Mouse (Mus musculus) heart, embryonic 13.5 days (tissue): ENCODE data around the gene Arhgef7. TPM values are rescaled to one million over a fixed set of nuclear protein-coding genes. Genes with fewer than 3 reads are reported as not detected.
A peak's percentile ranks its signal among the peaks of the same experiment; 100 is the strongest.

Source experiments
- ATAC-seq: fragments of 200-750 bp; cut with Nextera tagmentation; 2 replicates; pipeline ENCODE4 v1.8.0; 2017; ENCODE audit warnings: moderate TSS enrichment; ENCODE audit not compliant: insufficient number of reproducible peaks, low FRiP score, low TSS enrichment; ENCODE audit errors: extremely low read depth
- H3K27ac ChIP-seq: fragments of 300-500 bp; sonication (generic); replicated peaks from 2 replicates; pipeline ENCODE4 v1.5.1; 2015; ENCODE audit warnings: moderate library complexity, mild to moderate bottlenecking, inconsistent platforms
- H3K27me3 ChIP-seq: fragments of 300-500 bp; sonication (generic); replicated peaks from 2 replicates; pipeline ENCODE4 v1.6.1; 2015; ENCODE audit warnings: mild to moderate bottlenecking, inconsistent platforms
- H3K36me3 ChIP-seq: fragments of 300-500 bp; sonication (generic); 2 replicates; pipeline ENCODE4 v1.6.1; 2015; ENCODE audit warnings: mild to moderate bottlenecking, inconsistent platforms
- H3K4me1 ChIP-seq: fragments of 300-500 bp; sonication (generic); 2 replicates; pipeline ENCODE4 v1.6.1; 2015; ENCODE audit warnings: inconsistent platforms
- H3K4me2 ChIP-seq: fragments of 300-500 bp; sonication (generic); 2 replicates; pipeline ENCODE4 v1.6.1; 2015; ENCODE audit warnings: inconsistent platforms, mild to moderate bottlenecking, moderate library complexity
- H3K4me3 ChIP-seq: fragments of 300-500 bp; sonication (generic); 2 replicates; pipeline ENCODE4 v1.5.1; 2015; ENCODE audit warnings: moderate library complexity, mild to moderate bottlenecking, inconsistent platforms
- H3K9ac ChIP-seq: fragments of 300-500 bp; sonication (generic); 2 replicates; pipeline ENCODE4 v1.6.1; 2015; ENCODE audit warnings: inconsistent platforms, mild to moderate bottlenecking, moderate library complexity
- H3K9me3 ChIP-seq: fragments of 300-500 bp; sonication (generic); 2 replicates; pipeline ENCODE4 v1.6.1; 2016; ENCODE audit warnings: inconsistent platforms
- WGBS: fragments of 180-500 bp; shearing (Covaris S2); methylation state at CpG from one replicate; pipeline ENCODE4 v1.1.7; 2015; ENCODE audit warnings: mixed read lengths; 5-methylcytosine and 5-hydroxymethylcytosine counted together
- polyA plus RNA-seq: library from polyadenylated mRNA; unstranded; fragments of >200 nt; fragmentation: Nextera tagmentation; extraction: Ambion mirVana; gene quantifications from 2 replicates; pipeline ENCODE4 v1.2.1, GENCODE M21; 2015

Gene Arhgef7
- polyA plus RNA-seq, 1 experiment from 2014 or later, result 44.8 TPM

GRCm38 (mm10) chr8:11798480-11798867, 71.0 kb downstream of the Arhgef7 start:
- no peak overlapping the region for H3K9ac ChIP-seq
- H3K9me3 ChIP-seq, result no peaks in the 10 kb centered on the region
- no peak overlapping the region for H3K4me3 ChIP-seq
- peaks cover 38% of the 10 kb centered on the region for H3K4me1 ChIP-seq
- ATAC-seq, result no peak
- H3K27me3 ChIP-seq, result no peaks in the 10 kb centered on the region
- peaks cover 65% of the 10 kb centered on the region for H3K36me3 ChIP-seq
- no peak overlapping the region for H3K4me2 ChIP-seq
- peak overlapping the region; percentile 55; the same call in 1 of the 2 replicates for H3K27ac ChIP-seq
- 72% methylated on average over 4 of the region's 4 CpGs for WGBS

GRCm38 (mm10) chr8:11799098-11799497, 71.6 kb downstream of the Arhgef7 start:
- Histone ChIP-seq H3K4me1 (peaks cover 38% of the 10 kb centered on the region), H3K4me3 (no peak overlapping the region), H3K9ac (no peak overlapping the region), H3K9me3 (no peaks in the 10 kb centered on the region), H3K4me2 (no peak overlapping the region), H3K27me3 (no peaks in the 10 kb centered on the region), H3K27ac (no peak overlapping the region), H3K36me3 (peaks cover 72% of the 10 kb centered on the region)
- 92% methylated on average over 3 of the region's 3 CpGs for WGBS
- no peak for ATAC-seq

GRCm38 (mm10) chr8:11800481-11800880, 73.0 kb downstream of the Arhgef7 start:
- no peaks in the 10 kb centered on the region for H3K9me3 ChIP-seq

GRCm38 (mm10) chr8:11801571-11801970, 74.0 kb downstream of the Arhgef7 start:
- no peak overlapping the region for H3K4me3 ChIP-seq
- H3K4me1 ChIP-seq, result peaks cover 45% of the 10 kb centered on the region
- 47% methylated on average over 8 of the region's 8 CpGs for WGBS
- H3K27ac ChIP-seq, result peak overlapping the region; percentile 79
- peaks cover 77% of the 10 kb centered on the region for H3K36me3 ChIP-seq
- no peaks in the 10 kb centered on the region for H3K9me3 ChIP-seq
- H3K27me3 ChIP-seq, result no peaks in the 10 kb centered on the region
- 0 out of 2 replicates have a peak overlapping the region, but pooled peaks have one; percentile 2 for H3K9ac ChIP-seq
- no peak overlapping the region for H3K4me2 ChIP-seq
- no peak for ATAC-seq

More at GRCm38 (mm10) chr8:11800481-11800880, 73.0 kb downstream of the Arhgef7 start:
- Histone ChIP-seq H3K27me3 (no peaks in the 10 kb centered on the region), H3K4me1 (peaks cover 40% of the 10 kb centered on the region), H3K4me2 (no peak overlapping the region), H3K4me3 (no peak overlapping the region), H3K27ac (no peak overlapping the region), H3K36me3 (peaks cover 77% of the 10 kb centered on the region), H3K9ac (no peak overlapping the region)
- ATAC-seq, result no peak
- 87% methylated on average over 7 of the region's 7 CpGs for WGBS

- WGBS, result 96% methylated on average over 4 of the region's 4 CpGs
- Histone ChIP-seq H3K4me3 (no peak overlapping the region), H3K27me3 (no peaks in the 10 kb centered on the region), H3K9me3 (no peaks in the 10 kb centered on the region), H3K4me2 (no peak overlapping the region), H3K9ac (no peak overlapping the region), H3K36me3 (peaks cover 96% of the 10 kb centered on the region), H3K27ac (no peak overlapping the region), H3K4me1 (peaks cover 34% of the 10 kb centered on the region)
- no peak for ATAC-seq
Observed at GRCm38 (mm10) chr8:11804914-11805313, 77.4 kb downstream of the Arhgef7 start.

- WGBS, result 84% methylated on average over 6 of the region's 6 CpGs
Observed at GRCm38 (mm10) chr8:11806252-11806651, 78.7 kb downstream of the Arhgef7 start.

GRCm38 (mm10) chr8:11807361-11807760, 79.8 kb downstream of the Arhgef7 start:
- ATAC-seq, result no peak

More at GRCm38 (mm10) chr8:11806252-11806651, 78.7 kb downstream of the Arhgef7 start:
- H3K27me3 ChIP-seq, result no peaks in the 10 kb centered on the region
- no peak overlapping the region for H3K4me2 ChIP-seq
- no peak overlapping the region for H3K9ac ChIP-seq
- no peak for ATAC-seq
- H3K4me3 ChIP-seq, result no peak overlapping the region
- H3K27ac ChIP-seq, result no peak overlapping the region; the same call in 1 of the 2 replicates
- H3K9me3 ChIP-seq, result no peaks in the 10 kb centered on the region
- H3K4me1 ChIP-seq, result peaks cover 31% of the 10 kb centered on the region
- H3K36me3 ChIP-seq, result peaks cover 98% of the 10 kb centered on the region

GRCm38 (mm10) chr8:11808047-11808446, 80.5 kb downstream of the Arhgef7 start:
- no peak overlapping the region for H3K27ac ChIP-seq
- H3K9ac ChIP-seq, result no peak overlapping the region
- no peaks in the 10 kb centered on the region for H3K27me3 ChIP-seq
- no peaks in the 10 kb centered on the region for H3K9me3 ChIP-seq
- H3K4me2 ChIP-seq, result no peak overlapping the region
- peaks cover 26% of the 10 kb centered on the region for H3K4me1 ChIP-seq
- WGBS, result 86% methylated on average over 5 of the region's 5 CpGs
- H3K36me3 ChIP-seq, result peaks cover 99% of the 10 kb centered on the region
- ATAC-seq, result no peak
- H3K4me3 ChIP-seq, result no peak overlapping the region

More at GRCm38 (mm10) chr8:11807361-11807760, 79.8 kb downstream of the Arhgef7 start:
- Histone ChIP-seq H3K9me3 (no peaks in the 10 kb centered on the region), H3K27me3 (no peaks in the 10 kb centered on the region), H3K36me3 (peaks cover 99% of the 10 kb centered on the region), H3K4me2 (no peak overlapping the region), H3K4me1 (peaks cover 26% of the 10 kb centered on the region), H3K9ac (no peak overlapping the region), H3K27ac (peak overlapping the region; percentile 49), H3K4me3 (no peak overlapping the region)
- 67% methylated on average over 3 of the region's 3 CpGs for WGBS

GRCm38 (mm10) chr8:11810426-11810825, 82.9 kb downstream of the Arhgef7 start:
- H3K4me1 ChIP-seq, result peaks cover 32% of the 10 kb centered on the region
- ATAC-seq, result no peak; the same call in 1 of the 2 replicates
- H3K27ac ChIP-seq, result no peak overlapping the region
- H3K9me3 ChIP-seq, result no peaks in the 10 kb centered on the region
- H3K9ac ChIP-seq, result no peak overlapping the region
- no peaks in the 10 kb centered on the region for H3K27me3 ChIP-seq
- H3K36me3 ChIP-seq, result peaks cover 99% of the 10 kb centered on the region
- no peak overlapping the region for H3K4me2 ChIP-seq
- WGBS, result 83% methylated on average over 5 of the region's 5 CpGs
- no peak overlapping the region for H3K4me3 ChIP-seq

- Histone ChIP-seq H3K9ac (no peak overlapping the region), H3K4me2 (no peak overlapping the region), H3K4me1 (peaks cover 11% of the 10 kb centered on the region), H3K4me3 (no peak overlapping the region), H3K27me3 (no peaks in the 10 kb centered on the region), H3K9me3 (no peaks in the 10 kb centered on the region), H3K36me3 (peaks cover 99% of the 10 kb centered on the region), H3K27ac (peak overlapping the region; percentile 25; the same call in 1 of the 2 replicates)
- 64% methylated on average over 7 of the region's 7 CpGs for WGBS
- ATAC-seq, result no peak
Observed at GRCm38 (mm10) chr8:11813801-11814200, 86.3 kb downstream of the Arhgef7 start.

GRCm38 (mm10) chr8:11815206-11815605, 87.7 kb downstream of the Arhgef7 start:
- peaks cover 21% of the 10 kb centered on the region for H3K4me1 ChIP-seq
- 80% methylated on average over 7 of the region's 7 CpGs for WGBS
- H3K9me3 ChIP-seq, result no peaks in the 10 kb centered on the region
- no peak overlapping the region for H3K27ac ChIP-seq
- H3K4me3 ChIP-seq, result no peak overlapping the region
- no peak overlapping the region for H3K4me2 ChIP-seq
- H3K36me3 ChIP-seq, result peaks cover 99% of the 10 kb centered on the region
- H3K9ac ChIP-seq, result no peak overlapping the region
- H3K27me3 ChIP-seq, result no peaks in the 10 kb centered on the region
- no peak for ATAC-seq

- H3K36me3 ChIP-seq, result peaks cover 98% of the 10 kb centered on the region
- ATAC-seq, result no peak
- peak overlapping the region; percentile 62; the same call in 1 of the 2 replicates for H3K9ac ChIP-seq
- peaks cover 45% of the 10 kb centered on the region for H3K4me1 ChIP-seq
- H3K4me2 ChIP-seq, result peak overlapping the region; percentile 20
- peak overlapping the region; percentile 93 for H3K27ac ChIP-seq
- no peak overlapping the region for H3K4me3 ChIP-seq
- WGBS, result 78% methylated on average over 5 of the region's 5 CpGs
- H3K27me3 ChIP-seq, result no peaks in the 10 kb centered on the region
- H3K9me3 ChIP-seq, result no peaks in the 10 kb centered on the region
Observed at GRCm38 (mm10) chr8:11820136-11820535, 92.6 kb downstream of the Arhgef7 start.
